Mouse (Mus musculus): Measurements from ENCODE around the gene Flt1. TPM values are rescaled to one million over a fixed set of nuclear protein-coding genes. Genes with fewer than 3 reads are reported as not detected.
"Not testable (repeated sequence)": the region's sequence is repeated elsewhere in the genome, so short reads cannot be mapped to it uniquely, and the experiment has no call there.

Gene Flt1
- polyA plus RNA-seq, 2 experiments: 1.1 to 1.9 TPM

GRCm38 (mm10) chr5:147618243-147618642, 107.6 kb downstream of the Flt1 start:
- H3K9me3 ChIP-seq (ENCODE audit: control insufficient read depth, low read length): no peaks in the 10 kb centered on the region

GRCm38 (mm10) chr5:147616450-147616849, 109.4 kb downstream of the Flt1 start:
- ATAC-seq (ENCODE audit: insufficient read depth) (no peak), DNase-seq (ENCODE audit: low read depth in 3 of 3, low spot score in 3 of 3) (no peak)
- H3K36me3 ChIP-seq (replicated peaks; ENCODE audit: control insufficient read depth, insufficient read depth, low read depth): no peaks in the 10 kb centered on the region
- TF ChIP-seq EP300 (IDR thresholded peaks at IDR 0.05; ENCODE audit: low read depth) (no peak), CTCF (IDR thresholded peaks at IDR 0.05; ENCODE audit: low read depth) (no peak)
- H3K27me3 ChIP-seq (ENCODE audit: control insufficient read depth, insufficient read depth, low read length): no peaks in the 10 kb centered on the region
- H3K4me2 ChIP-seq (ENCODE audit: low read depth): no peak overlapping the region
- H3K9me3 ChIP-seq (ENCODE audit: control insufficient read depth, low read length): no peaks in the 10 kb centered on the region
- H3K9ac ChIP-seq (replicated peaks): no peak overlapping the region
- H3K4me3 ChIP-seq (ENCODE audit: insufficient read depth in 1 of 2, low read depth in 2 of 2, low read length in 2 of 2): no peak overlapping the region
- WGBS (ENCODE audit: insufficient replicate concordance): 52% methylated on average over 3 of the region's 3 CpGs
- H3K4me1 ChIP-seq (replicated peaks; ENCODE audit: control insufficient read depth in 2 of 2, insufficient read depth in 2 of 2, low read length in 1 of 2): no peaks in the 10 kb centered on the region
- H3K27ac ChIP-seq: no peak overlapping the region

More at GRCm38 (mm10) chr5:147618243-147618642, 107.6 kb downstream of the Flt1 start:
- no peaks in the 10 kb centered on the region for H3K4me1 ChIP-seq (replicated peaks; ENCODE audit: control insufficient read depth in 2 of 2, insufficient read depth in 2 of 2, low read length in 1 of 2)
- DNase-seq (ENCODE audit: low read depth in 3 of 3, low spot score in 3 of 3) (no peak), ATAC-seq (ENCODE audit: insufficient read depth) (no peak)
- no peaks in the 10 kb centered on the region for H3K27me3 ChIP-seq (ENCODE audit: control insufficient read depth, insufficient read depth, low read length)
- no peak overlapping the region for H3K4me2 ChIP-seq (ENCODE audit: low read depth)
- H3K4me3 ChIP-seq (ENCODE audit: insufficient read depth in 1 of 2, low read depth in 2 of 2, low read length in 2 of 2): no peak overlapping the region
- no peak overlapping the region for H3K9ac ChIP-seq (replicated peaks)
- 60% methylated on average over 10 of the region's 10 CpGs for WGBS (ENCODE audit: insufficient replicate concordance)
- no peaks in the 10 kb centered on the region for H3K36me3 ChIP-seq (replicated peaks; ENCODE audit: control insufficient read depth, insufficient read depth, low read depth)
- no peak overlapping the region for H3K27ac ChIP-seq
- TF ChIP-seq EP300 (IDR thresholded peaks at IDR 0.05; ENCODE audit: low read depth) (no peak), CTCF (IDR thresholded peaks at IDR 0.05; ENCODE audit: low read depth) (no peak)

- Histone ChIP-seq H3K4me2 (ENCODE audit: low read depth) (no peak overlapping the region), H3K9me3 (ENCODE audit: control insufficient read depth, low read length) (no peaks in the 10 kb centered on the region), H3K36me3 (replicated peaks; ENCODE audit: control insufficient read depth, insufficient read depth, low read depth) (no peaks in the 10 kb centered on the region), H3K9ac (replicated peaks) (no peak overlapping the region), H3K27ac (no peak overlapping the region), H3K4me1 (replicated peaks; ENCODE audit: control insufficient read depth in 2 of 2, insufficient read depth in 2 of 2, low read length in 1 of 2) (no peaks in the 10 kb centered on the region), H3K4me3 (ENCODE audit: insufficient read depth in 1 of 2, low read depth in 2 of 2, low read length in 2 of 2) (no peak overlapping the region), H3K27me3 (ENCODE audit: control insufficient read depth, insufficient read depth, low read length) (no peaks in the 10 kb centered on the region)
- no peak for ATAC-seq (ENCODE audit: insufficient read depth)
- TF ChIP-seq CTCF (IDR thresholded peaks at IDR 0.05; ENCODE audit: low read depth): no peak
- no peak for TF ChIP-seq EP300 (IDR thresholded peaks at IDR 0.05; ENCODE audit: low read depth)
- DNase-seq (ENCODE audit: low read depth in 3 of 3, low spot score in 3 of 3): no peak
- WGBS (ENCODE audit: insufficient replicate concordance): 52% methylated on average over 6 of the region's 6 CpGs
Observed at GRCm38 (mm10) chr5:147614659-147615058, 111.2 kb downstream of the Flt1 start.

- H3K36me3 ChIP-seq (replicated peaks; ENCODE audit: control insufficient read depth, insufficient read depth, low read depth); H3K9ac ChIP-seq (replicated peaks); H3K9me3 ChIP-seq (ENCODE audit: control insufficient read depth, low read length); H3K4me1 ChIP-seq (replicated peaks; ENCODE audit: control insufficient read depth in 2 of 2, insufficient read depth in 2 of 2, low read length in 1 of 2); H3K4me2 ChIP-seq (ENCODE audit: low read depth); DNase-seq (ENCODE audit: low read depth in 3 of 3, low spot score in 3 of 3); H3K27me3 ChIP-seq (ENCODE audit: control insufficient read depth, insufficient read depth, low read length); ATAC-seq (ENCODE audit: insufficient read depth); H3K4me3 ChIP-seq (ENCODE audit: insufficient read depth in 1 of 2, low read depth in 2 of 2, low read length in 2 of 2); H3K27ac ChIP-seq: not testable (repeated sequence)
- WGBS (ENCODE audit: insufficient replicate concordance): 64% methylated on average over 3 of the region's 3 CpGs
Observed at GRCm38 (mm10) chr5:147611348-147611747, 114.5 kb downstream of the Flt1 start.

- WGBS (ENCODE audit: insufficient replicate concordance): 47% methylated on average over 13 of the region's 13 CpGs
Observed at GRCm38 (mm10) chr5:147607256-147607975, 118.4 kb downstream of the Flt1 start.

More at GRCm38 (mm10) chr5:147607256-147607975, 118.4 kb downstream of the Flt1 start:
- Histone ChIP-seq H3K9ac (replicated peaks) (no peak overlapping the region), H3K36me3 (replicated peaks; ENCODE audit: control insufficient read depth, insufficient read depth, low read depth) (no peaks in the 10 kb centered on the region), H3K27ac (no peak overlapping the region), H3K4me2 (ENCODE audit: low read depth) (no peak overlapping the region), H3K4me1 (replicated peaks; ENCODE audit: control insufficient read depth in 2 of 2, insufficient read depth in 2 of 2, low read length in 1 of 2) (no peaks in the 10 kb centered on the region), H3K27me3 (ENCODE audit: control insufficient read depth, insufficient read depth, low read length) (no peaks in the 10 kb centered on the region), H3K9me3 (ENCODE audit: control insufficient read depth, low read length) (no peaks in the 10 kb centered on the region), H3K4me3 (ENCODE audit: insufficient read depth in 1 of 2, low read depth in 2 of 2, low read length in 2 of 2) (no peak overlapping the region)
- TF ChIP-seq CTCF (IDR thresholded peaks at IDR 0.05; ENCODE audit: low read depth) (no peak), EP300 (IDR thresholded peaks at IDR 0.05; ENCODE audit: low read depth) (no peak)
- DNase-seq (ENCODE audit: low read depth in 3 of 3, low spot score in 3 of 3) (no peak), ATAC-seq (ENCODE audit: insufficient read depth) (no peak)

Measured in liver, embryonic 14.5 days (tissue).